Mouse (Mus musculus): ENCODE data around the gene Pdia4. TPM values are rescaled to one million over a fixed set of nuclear protein-coding genes. Genes with fewer than 3 reads are reported as not detected.

Gene Pdia4
- polyA plus RNA-seq, 1 experiment from 2014 or later = 280 TPM

- H3K27ac ChIP-seq = no peak overlapping the region
- 56% methylated on average over 2 of the region's 2 CpGs for WGBS
- H3K9ac ChIP-seq = no peak overlapping the region
Observed at GRCm38 (mm10) chr6:47810181-47810580, 3.0 kb downstream of the Pdia4 start.

GRCm38 (mm10) chr6:47809053-47809452 is 4.2 kb downstream of the Pdia4 start:
- Histone ChIP-seq H3K4me2 (no peak overlapping the region), H3K9me3 (no peaks in the 10 kb centered on the region), H3K27ac (no peak overlapping the region), H3K4me3 (replicated peaks) (no peak overlapping the region), H3K4me1 (peaks cover 20% of the 10 kb centered on the region), H3K36me3 (peaks cover 28% of the 10 kb centered on the region), H3K27me3 (replicated peaks) (no peaks in the 10 kb centered on the region), H3K9ac (no peak overlapping the region)
- ATAC-seq (ENCODE audit: insufficient read depth, low FRiP score, low read depth) = no peak
- 73% methylated on average over 4 of the region's 4 CpGs for WGBS

More at GRCm38 (mm10) chr6:47810181-47810580, 3.0 kb downstream of the Pdia4 start:
- no peak for ATAC-seq (ENCODE audit: insufficient read depth, low FRiP score, low read depth)
- no peak overlapping the region for H3K4me3 ChIP-seq (replicated peaks)
- H3K4me1 ChIP-seq = peaks cover 20% of the 10 kb centered on the region
- H3K36me3 ChIP-seq = peaks cover 19% of the 10 kb centered on the region
- H3K4me2 ChIP-seq = peak overlapping the region; percentile 27; the same call in 1 of the 2 replicates
- no peaks in the 10 kb centered on the region for H3K27me3 ChIP-seq (replicated peaks)
- H3K9me3 ChIP-seq = no peaks in the 10 kb centered on the region

- no peaks in the 10 kb centered on the region for H3K27me3 ChIP-seq (replicated peaks)
- peaks cover 20% of the 10 kb centered on the region for H3K4me1 ChIP-seq
- H3K4me2 ChIP-seq = no peak overlapping the region
- H3K9ac ChIP-seq = no peak overlapping the region
- H3K27ac ChIP-seq = no peak overlapping the region
- peaks cover 33% of the 10 kb centered on the region for H3K36me3 ChIP-seq
- no peaks in the 10 kb centered on the region for H3K9me3 ChIP-seq
- ATAC-seq (ENCODE audit: insufficient read depth, low FRiP score, low read depth) = no peak
- no peak overlapping the region for H3K4me3 ChIP-seq (replicated peaks)
- 80% methylated on average over 5 of the region's 5 CpGs for WGBS
Observed at GRCm38 (mm10) chr6:47808545-47808944, 4.7 kb downstream of the Pdia4 start.

GRCm38 (mm10) chr6:47807419-47807818 is 5.8 kb downstream of the Pdia4 start:
- no peaks in the 10 kb centered on the region for H3K9me3 ChIP-seq
- no peak for ATAC-seq (ENCODE audit: insufficient read depth, low FRiP score, low read depth)
- H3K36me3 ChIP-seq = peaks cover 45% of the 10 kb centered on the region
- WGBS = 78% methylated on average over 2 of the region's 2 CpGs
- no peak overlapping the region for H3K4me2 ChIP-seq
- no peak overlapping the region for H3K9ac ChIP-seq
- no peak overlapping the region for H3K4me3 ChIP-seq (replicated peaks)
- H3K27ac ChIP-seq = no peak overlapping the region
- H3K4me1 ChIP-seq = peaks cover 20% of the 10 kb centered on the region
- no peaks in the 10 kb centered on the region for H3K27me3 ChIP-seq (replicated peaks)

- Histone ChIP-seq H3K9ac (no peak overlapping the region), H3K27me3 (replicated peaks) (no peaks in the 10 kb centered on the region), H3K4me3 (replicated peaks) (no peak overlapping the region), H3K36me3 (peaks cover 55% of the 10 kb centered on the region), H3K4me1 (peaks cover 7% of the 10 kb centered on the region), H3K4me2 (no peak overlapping the region), H3K9me3 (no peaks in the 10 kb centered on the region), H3K27ac (no peak overlapping the region)
- WGBS = 71% methylated on average over 2 of the region's 2 CpGs
- ATAC-seq (ENCODE audit: insufficient read depth, low FRiP score, low read depth) = no peak
Observed at GRCm38 (mm10) chr6:47805520-47805919, 7.7 kb downstream of the Pdia4 start.

GRCm38 (mm10) chr6:47799079-47799478 is 14.2 kb downstream of the Pdia4 start:
- Histone ChIP-seq H3K4me1 (no peaks in the 10 kb centered on the region), H3K9me3 (no peaks in the 10 kb centered on the region), H3K27me3 (replicated peaks) (no peaks in the 10 kb centered on the region), H3K4me2 (no peak overlapping the region), H3K4me3 (replicated peaks) (no peak overlapping the region), H3K36me3 (peaks cover 67% of the 10 kb centered on the region), H3K27ac (no peak overlapping the region), H3K9ac (no peak overlapping the region)
- ATAC-seq (ENCODE audit: insufficient read depth, low FRiP score, low read depth) = no peak
- WGBS = 50% methylated on average over 6 of the region's 6 CpGs

- ATAC-seq (ENCODE audit: insufficient read depth, low FRiP score, low read depth) = no peak
- Histone ChIP-seq H3K9ac (no peak overlapping the region), H3K9me3 (no peaks in the 10 kb centered on the region), H3K27me3 (replicated peaks) (no peaks in the 10 kb centered on the region), H3K36me3 (peaks cover 36% of the 10 kb centered on the region), H3K4me1 (0 out of 2 replicates have a peak, but pooled peaks cover 7% of the 10 kb centered on the region), H3K4me2 (no peak overlapping the region), H3K4me3 (replicated peaks) (no peak overlapping the region), H3K27ac (no peak overlapping the region)
- WGBS = 65% methylated on average over 10 of the region's 10 CpGs
Observed at GRCm38 (mm10) chr6:47794106-47794830, 19.0 kb downstream of the Pdia4 start.

GRCm38 (mm10) chr6:47793284-47793683 is 19.9 kb downstream of the Pdia4 start:
- H3K4me1 ChIP-seq = 0 out of 2 replicates have a peak, but pooled peaks cover 7% of the 10 kb centered on the region
- 34% methylated on average over 5 of the region's 5 CpGs for WGBS
- H3K9me3 ChIP-seq = no peaks in the 10 kb centered on the region
- no peak overlapping the region for H3K9ac ChIP-seq
- no peak overlapping the region for H3K4me3 ChIP-seq (replicated peaks)
- no peak for ATAC-seq (ENCODE audit: insufficient read depth, low FRiP score, low read depth)
- H3K36me3 ChIP-seq = peaks cover 27% of the 10 kb centered on the region
- H3K27me3 ChIP-seq (replicated peaks) = no peaks in the 10 kb centered on the region
- peak overlapping the region; percentile 59 for H3K27ac ChIP-seq
- no peak overlapping the region for H3K4me2 ChIP-seq

GRCm38 (mm10) chr6:47792533-47792932 is 20.7 kb downstream of the Pdia4 start:
- H3K36me3 ChIP-seq = peaks cover 22% of the 10 kb centered on the region
- no peak overlapping the region for H3K4me3 ChIP-seq (replicated peaks)
- H3K9ac ChIP-seq = no peak overlapping the region
- H3K27ac ChIP-seq = no peak overlapping the region
- 84% methylated on average over 2 of the region's 2 CpGs for WGBS
- no peak overlapping the region for H3K4me2 ChIP-seq
- 0 out of 2 replicates have a peak, but pooled peaks cover 7% of the 10 kb centered on the region for H3K4me1 ChIP-seq
- H3K9me3 ChIP-seq = no peaks in the 10 kb centered on the region
- ATAC-seq (ENCODE audit: insufficient read depth, low FRiP score, low read depth) = no peak
- H3K27me3 ChIP-seq (replicated peaks) = no peaks in the 10 kb centered on the region

GRCm38 (mm10) chr6:47790745-47791144 is 22.5 kb downstream of the Pdia4 start:
- Histone ChIP-seq H3K9ac (no peak overlapping the region), H3K36me3 (peaks cover 8% of the 10 kb centered on the region; the same call in 1 of the 2 replicates), H3K4me1 (0 out of 2 replicates have a peak, but pooled peaks cover 7% of the 10 kb centered on the region), H3K4me2 (no peak overlapping the region), H3K27me3 (replicated peaks) (no peaks in the 10 kb centered on the region), H3K4me3 (replicated peaks) (no peak overlapping the region), H3K9me3 (no peaks in the 10 kb centered on the region), H3K27ac (no peak overlapping the region)
- 46% methylated on average over 2 of the region's 2 CpGs for WGBS
- no peak for ATAC-seq (ENCODE audit: insufficient read depth, low FRiP score, low read depth)

- H3K27me3 ChIP-seq (replicated peaks) = no peaks in the 10 kb centered on the region
- 9% methylated on average over 3 of the region's 3 CpGs for whole genome bisulfite sequencing
- no peak for ATAC-seq (ENCODE audit: insufficient read depth, low FRiP score, low read depth)
- H3K9me3 ChIP-seq = no peaks in the 10 kb centered on the region
- H3K4me3 ChIP-seq (replicated peaks) = peak overlapping the region; percentile 52
- H3K9ac ChIP-seq = no peak overlapping the region
- no peaks in the 10 kb centered on the region for H3K36me3 ChIP-seq
- H3K4me1 ChIP-seq = 0 out of 2 replicates have a peak, but pooled peaks cover 7% of the 10 kb centered on the region
- H3K27ac ChIP-seq = peak overlapping the region; percentile 95
- peak overlapping the region; percentile 66 for H3K4me2 ChIP-seq
Observed at GRCm38 (mm10) chr6:47788821-47789220, 24.4 kb downstream of the Pdia4 start.

GRCm38 (mm10) chr6:47787941-47788736 is 25.1 kb downstream of the Pdia4 start:
- Histone ChIP-seq H3K27ac (peak overlapping the region; percentile 95), H3K36me3 (no peaks in the 10 kb centered on the region), H3K9me3 (no peaks in the 10 kb centered on the region), H3K4me2 (peak overlapping the region; percentile 66), H3K9ac (peak overlapping the region; percentile 48), H3K4me3 (replicated peaks) (peak overlapping the region; percentile 52), H3K4me1 (0 out of 2 replicates have a peak, but pooled peaks cover 3% of the 10 kb centered on the region), H3K27me3 (replicated peaks) (no peaks in the 10 kb centered on the region)
- peak; percentile 92 for ATAC-seq (ENCODE audit: insufficient read depth, low FRiP score, low read depth)
- WGBS = 1% methylated on average over 18 of the region's 18 CpGs

Data from stomach, embryonic 15.5 days (tissue).